Mouse (Mus musculus) MEL (cell line): ENCODE results near the gene Plpp6.

Experiments
- CHD1 ChIP-seq: IDR thresholded peaks from 2 replicates; pipeline ENCODE4 v1.6.1; 2012; ENCODE audit warnings: low read depth, mild to moderate bottlenecking, inconsistent platforms, low read length, improper control_type of control experiment
- CTCF ChIP-seq, 3 experiments: IDR thresholded peaks in 2 of 3; conservative IDR thresholded peaks in 1 of 3; 2 replicates each; pipeline ENCODE4 v1.5.1; 2011 to 2012; ENCODE audit warnings: low read length in 3 of 3, low read depth in 2 of 3, mild to moderate bottlenecking in 2 of 3, improper control_type of control experiment in 1 of 3, inconsistent platforms in 1 of 3, mixed read lengths in 1 of 3, moderate library complexity in 1 of 3; ENCODE audit not compliant: control insufficient read depth in 1 of 3, insufficient read depth in 1 of 3, poor library complexity in 1 of 3, severe bottlenecking in 1 of 3
- ELF1 ChIP-seq: IDR thresholded peaks from 2 replicates; pipeline ENCODE4 v1.6.1; 2014; ENCODE audit warnings: low read depth, mild to moderate bottlenecking, inconsistent platforms, low read length, improper control_type of control experiment, moderate library complexity
- GABPA ChIP-seq: IDR thresholded peaks from 2 replicates; pipeline ENCODE4 v1.6.1; 2012; ENCODE audit warnings: low read depth, mild to moderate bottlenecking, inconsistent platforms, low read length, improper control_type of control experiment, moderate library complexity
- HCFC1 ChIP-seq: IDR thresholded peaks from 2 replicates; pipeline ENCODE4 v1.6.1; 2012; ENCODE audit warnings: low read depth, mild to moderate bottlenecking, inconsistent platforms, low read length, improper control_type of control experiment, moderate library complexity
- MAFK ChIP-seq: IDR thresholded peaks from 2 replicates; pipeline ENCODE4 v1.6.1; 2011; ENCODE audit warnings: low read depth, mild to moderate bottlenecking, low read length, improper control_type of control experiment, borderline replicate concordance
- MAX ChIP-seq: IDR thresholded peaks from 2 replicates; pipeline ENCODE4 v1.6.1; 2011; ENCODE audit warnings: low read length, improper control_type of control experiment
- MYB ChIP-seq: IDR thresholded peaks from 2 replicates; pipeline ENCODE4 v1.6.1; 2011; ENCODE audit warnings: mild to moderate bottlenecking, low read depth, low read length, improper control_type of control experiment
- NELFE ChIP-seq: IDR thresholded peaks from 2 replicates; pipeline ENCODE4 v1.6.1; 2011; ENCODE audit warnings: low read depth, low read length, improper control_type of control experiment
- NRF1 ChIP-seq: IDR thresholded peaks from 2 replicates; pipeline ENCODE4 v1.6.1; 2014; ENCODE audit warnings: low read depth, mild to moderate bottlenecking, inconsistent platforms, low read length, improper control_type of control experiment, moderate library complexity; ENCODE audit not compliant: poor library complexity, insufficient read depth, severe bottlenecking
- RAD21 ChIP-seq: IDR thresholded peaks from 2 replicates; pipeline ENCODE4 v1.6.1; 2011; ENCODE audit warnings: mild to moderate bottlenecking, low read depth, low read length, improper control_type of control experiment
- TCF12 ChIP-seq: IDR thresholded peaks from 2 replicates; pipeline ENCODE4 v1.6.1; 2014; ENCODE audit warnings: low read depth, mild to moderate bottlenecking, inconsistent platforms, low read length, improper control_type of control experiment, moderate library complexity
- USF2 ChIP-seq, 2 experiments: IDR thresholded peaks; 2 replicates each; pipeline ENCODE4 v1.6.1; 2011 to 2012; ENCODE audit warnings: improper control_type of control experiment in 2 of 2, low read length in 2 of 2, borderline replicate concordance in 1 of 2, inconsistent platforms in 1 of 2, low read depth in 1 of 2, mild to moderate bottlenecking in 1 of 2; ENCODE audit not compliant: insufficient read depth in 1 of 2
- ZNF384 ChIP-seq: IDR thresholded peaks from 2 replicates; pipeline ENCODE4 v1.6.1; 2012; ENCODE audit warnings: low read depth, mild to moderate bottlenecking, inconsistent platforms, low read length, improper control_type of control experiment

GRCm38 (mm10) chr19:29009046-29009445 lies 45.3 kb downstream of the Plpp6 start:
- no peak for TF ChIP-seq ZNF384
- TF ChIP-seq CTCF (IDR thresholded peaks at IDR 0.05 in 2 of 3, conservative IDR thresholded peaks at IDR 0.05 in 1 of 3; ENCODE audit: control insufficient read depth in 1 of 3, insufficient read depth in 1 of 3, low read depth in 2 of 3, low read length in 3 of 3, poor library complexity in 1 of 3, severe bottlenecking in 1 of 3), result no peak
- TF ChIP-seq USF2 (IDR thresholded peaks at IDR 0.05; ENCODE audit: borderline replicate concordance in 1 of 2, insufficient read depth in 1 of 2, low read depth in 1 of 2, low read length in 2 of 2), result no peak
- TF ChIP-seq HCFC1, result no peak
- TF ChIP-seq ELF1, result no peak
- TF ChIP-seq NRF1, result no peak
- no peak for TF ChIP-seq RAD21
- no peak for TF ChIP-seq TCF12
- no peak for TF ChIP-seq NELFE
- no peak for TF ChIP-seq MYB
- no peak for TF ChIP-seq GABPA
- TF ChIP-seq CHD1, result no peak
- TF ChIP-seq MAX, result no peak
- no peak for TF ChIP-seq MAFK
